11 mouse cellular contexts compared by ENCODE assay signal in the genomic region with DNA sequence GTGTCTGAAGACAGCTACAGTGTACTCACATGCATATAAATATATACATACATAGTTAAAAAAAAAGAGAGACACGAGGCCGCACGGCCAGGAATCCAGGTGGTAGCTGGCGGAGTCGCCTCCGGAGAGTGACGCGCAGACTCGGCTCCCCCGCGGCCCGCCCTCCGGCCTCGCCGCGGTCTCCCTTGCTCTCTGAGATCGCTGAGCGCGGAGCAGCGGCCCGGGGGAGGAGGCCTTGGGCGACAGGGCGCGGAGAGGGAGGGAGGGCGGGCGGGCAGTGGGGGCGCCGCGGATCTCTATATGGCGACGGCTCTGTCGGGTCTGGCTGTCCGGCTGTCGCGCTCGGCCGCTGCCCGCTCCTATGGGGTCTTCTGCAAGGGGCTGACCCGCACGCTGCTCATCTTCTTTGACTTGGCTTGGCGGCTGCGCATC. TPM values are rescaled to one million over a fixed set of nuclear protein-coding genes. Genes with fewer than 3 reads are reported as not detected.
DNase-seq lines count a peak whose midpoint lies in the region; ATAC-seq and TF ChIP-seq lines count a peak whose summit lies in the region.
"Not testable (repeated sequence)": the region's sequence is repeated elsewhere in the genome, so short reads cannot be mapped to it uniquely, and the experiment has no call there.
"Had no signal": no experiment of that assay in that cellular context is flagged by ENCODE, and none has a peak within 500 bp of the region (broad histone marks: within the 10 kb centered on the region; RNA-seq: fewer than 3 reads in every experiment).

No protein-coding gene starts in this region.

- H3K4me1 ChIP-seq in ES-Bruce4 (ENCODE audit: control insufficient read depth, insufficient read depth, low read length); forebrain, embryonic 12.5 days; kidney, postnatal 0 days (replicated peaks; ENCODE audit: insufficient read depth, low read length); liver, embryonic 15.5 days (replicated peaks); midbrain, embryonic 15.5 days: not testable (repeated sequence)

- TF ChIP-seq EP300 in ES-Bruce4 (IDR thresholded peaks at IDR 0.05; ENCODE audit: insufficient read depth, low read depth, low read length), result not testable (repeated sequence)

- TF ChIP-seq CTCF in ES-Bruce4 (IDR thresholded peaks at IDR 0.05; ENCODE audit: low read depth, low read length); kidney, postnatal 0 days (IDR thresholded peaks at IDR 0.05; ENCODE audit: low read depth): not testable (repeated sequence)

- peak; percentile 41; the same call in 1 of the 2 replicates for ATAC-seq in forebrain, embryonic 12.5 days (ENCODE audit: low FRiP score)
- 0 out of 2 replicates have a peak, but pooled peaks have one; percentile 25 for ATAC-seq in kidney, postnatal 0 days (replicated peaks; ENCODE audit: low FRiP score, low read depth)
- peak; percentile 74 for ATAC-seq in liver, embryonic 15.5 days (ENCODE audit: insufficient read depth)
- peak; percentile 65 for ATAC-seq in midbrain, embryonic 15.5 days (replicated peaks)

- not testable (repeated sequence) for H3K36me3 ChIP-seq in ES-Bruce4 (ENCODE audit: control insufficient read depth, insufficient read depth, low read length, poor library complexity, severe bottlenecking); forebrain, embryonic 12.5 days (replicated peaks); kidney, postnatal 0 days (ENCODE audit: insufficient read depth, low read length); liver, embryonic 15.5 days (replicated peaks); midbrain, embryonic 15.5 days (replicated peaks)

- H3K4me3 ChIP-seq in ES-Bruce4 (ENCODE audit: low read depth, low read length), result peak overlapping the region; percentile 27
- H3K4me3 ChIP-seq in forebrain, embryonic 12.5 days (replicated peaks), result peak overlapping the region; percentile 39
- H3K4me3 ChIP-seq in kidney, postnatal 0 days (replicated peaks; ENCODE audit: low read depth, low read length), result peak overlapping the region; percentile 20
- peak overlapping the region; percentile 31 for H3K4me3 ChIP-seq in liver, embryonic 15.5 days (replicated peaks)
- H3K4me3 ChIP-seq in midbrain, embryonic 15.5 days, result peak overlapping the region; percentile 41

- not testable (repeated sequence) for H3K27me3 ChIP-seq in ES-Bruce4 (ENCODE audit: control insufficient read depth, insufficient read depth, low read length, poor library complexity, severe bottlenecking); forebrain, embryonic 12.5 days; kidney, postnatal 0 days (ENCODE audit: insufficient read depth, low read length); liver, embryonic 15.5 days; midbrain, embryonic 15.5 days (replicated peaks)

- not testable (repeated sequence) for H3K27ac ChIP-seq in ES-Bruce4 (ENCODE audit: insufficient read depth, low read length); forebrain, embryonic 12.5 days; kidney, postnatal 0 days; liver, embryonic 15.5 days (replicated peaks); midbrain, embryonic 15.5 days

- H3K4me2 ChIP-seq in forebrain, embryonic 12.5 days, result peak overlapping the region; percentile 56
- H3K4me2 ChIP-seq in kidney, postnatal 0 days (ENCODE audit: low read length), result peak overlapping the region; percentile 51
- peak overlapping the region; percentile 62 for H3K4me2 ChIP-seq in liver, embryonic 15.5 days
- peak overlapping the region; percentile 58 for H3K4me2 ChIP-seq in midbrain, embryonic 15.5 days

- peak; percentile 12 to 27 for DNase-seq in cerebellum, postnatal 10 days
- DNase-seq in heart, postnatal 4 days, result peak; percentile 17
- DNase-seq in kidney, postnatal 0 days (ENCODE audit: low spot score), result peak; percentile 14
- DNase-seq in spleen, postnatal 36 days (ENCODE audit: low spot score in 2 of 2), result peak; percentile 5 to 8

- not testable (repeated sequence) for H3K9me3 ChIP-seq in ES-Bruce4 (replicated peaks; ENCODE audit: control insufficient read depth, insufficient read depth, low read length, poor library complexity, severe bottlenecking); forebrain, embryonic 12.5 days; kidney, postnatal 0 days (replicated peaks; ENCODE audit: low read length); liver, embryonic 15.5 days (replicated peaks); midbrain, embryonic 15.5 days

- H3K9ac ChIP-seq in ES-Bruce4 (ENCODE audit: low read depth, poor library complexity, severe bottlenecking); kidney, postnatal 0 days (ENCODE audit: low read depth, low read length); liver, embryonic 15.5 days: not testable (repeated sequence)
- peak overlapping the region; percentile 38; the same call in 1 of the 2 replicates for H3K9ac ChIP-seq in forebrain, embryonic 12.5 days
- peak overlapping the region; percentile 38; the same call in 1 of the 2 replicates for H3K9ac ChIP-seq in midbrain, embryonic 15.5 days

- not testable (repeated sequence) for TF ChIP-seq POLR2A in ES-Bruce4 (IDR thresholded peaks at IDR 0.05; ENCODE audit: insufficient read depth, low read length)

- 13% methylated on average over 24 of the region's 42 CpGs for WGBS in forebrain, embryonic 12.5 days
- WGBS in kidney, postnatal 0 days, result 32% methylated on average over 29 of the region's 42 CpGs
- 18% methylated on average over 25 of the region's 42 CpGs for WGBS in liver, embryonic 15.5 days (ENCODE audit: insufficient replicate concordance)
- 25% methylated on average over 27 of the region's 42 CpGs for WGBS in midbrain, embryonic 15.5 days

RNA-seq across cellular contexts. Expression of a gene that starts 12.3 kb away (rescaled TPM):
- polyA plus RNA-seq in ES-Bruce4 (2011; ENCODE audit: insufficient read depth, insufficient read length, low read depth, missing spikeins), result 78.8 and 85.1 TPM in 2 replicates
- polyA plus RNA-seq in forebrain, embryonic 12.5 days (2016; fragmentation: Nextera tagmentation; extraction: Ambion mirVana), result 19.3 and 20.7 TPM in 2 replicates
- total RNA-seq in heart, postnatal 4 days (2021), result 10 to 100 TPM; 20.0 to 28.5 TPM
- 45.8 and 50.4 TPM in 2 replicates for polyA plus RNA-seq in kidney, postnatal 0 days (2015; fragmentation: Nextera tagmentation; extraction: Ambion mirVana)
- polyA plus RNA-seq in liver, embryonic 15.5 days (2015; fragmentation: Nextera tagmentation; extraction: Ambion mirVana), result 135 and 147 TPM in 2 replicates
- 20.6 and 22.5 TPM in 2 replicates for polyA plus RNA-seq in midbrain, embryonic 15.5 days (2015; fragmentation: Nextera tagmentation; extraction: Ambion mirVana)

RNA-seq across cellular contexts. Expression of a gene that starts 20.4 kb away (rescaled TPM):
- polyA plus RNA-seq in ES-Bruce4 (2011; ENCODE audit: insufficient read depth, insufficient read length, low read depth, missing spikeins), result not detected in 2 replicates
- not detected in 2 replicates for polyA plus RNA-seq in forebrain, embryonic 12.5 days (2016; fragmentation: Nextera tagmentation; extraction: Ambion mirVana)
- total RNA-seq in heart, postnatal 4 days (2021), result not detected
- 0.21 TPM in 1 of 2 replicates, not detected in the other for polyA plus RNA-seq in kidney, postnatal 0 days (2015; fragmentation: Nextera tagmentation; extraction: Ambion mirVana)
- polyA plus RNA-seq in liver, embryonic 15.5 days (2015; fragmentation: Nextera tagmentation; extraction: Ambion mirVana), result not detected in 2 replicates
- 0.32 TPM in 1 of 2 replicates, not detected in the other for polyA plus RNA-seq in midbrain, embryonic 15.5 days (2015; fragmentation: Nextera tagmentation; extraction: Ambion mirVana)
- polyA plus RNA-seq: cortical plate, adult 2 months; gonadal fat pad, adult 2 months; macrophage had no signal

RNA-seq across cellular contexts. Expression of a gene that starts 47.5 kb away (rescaled TPM):
- 254 and 264 TPM in 2 replicates for polyA plus RNA-seq in ES-Bruce4 (2011; ENCODE audit: insufficient read depth, insufficient read length, low read depth, missing spikeins)
- 131 and 135 TPM in 2 replicates for polyA plus RNA-seq in forebrain, embryonic 12.5 days (2016; fragmentation: Nextera tagmentation; extraction: Ambion mirVana)
- total RNA-seq in heart, postnatal 4 days (2021), result 10 to 100 TPM; 31.9 to 33.6 TPM
- polyA plus RNA-seq in kidney, postnatal 0 days (2015; fragmentation: Nextera tagmentation; extraction: Ambion mirVana), result 64.3 and 82.5 TPM in 2 replicates
- 66.7 and 73.9 TPM in 2 replicates for polyA plus RNA-seq in liver, embryonic 15.5 days (2015; fragmentation: Nextera tagmentation; extraction: Ambion mirVana)
- polyA plus RNA-seq in midbrain, embryonic 15.5 days (2015; fragmentation: Nextera tagmentation; extraction: Ambion mirVana), result 58.5 and 59.8 TPM in 2 replicates

RNA-seq across cellular contexts. Expression of a gene that starts 57.9 kb away (rescaled TPM):
- 0.46 and 0.82 TPM in 2 replicates for polyA plus RNA-seq in ES-Bruce4 (2011; ENCODE audit: insufficient read depth, insufficient read length, low read depth, missing spikeins)
- 0.85 and 1.0 TPM in 2 replicates for polyA plus RNA-seq in forebrain, embryonic 12.5 days (2016; fragmentation: Nextera tagmentation; extraction: Ambion mirVana)
- 1 to 10 TPM; 2.0 to 2.5 TPM for total RNA-seq in heart, postnatal 4 days (2021)
- polyA plus RNA-seq in kidney, postnatal 0 days (2015; fragmentation: Nextera tagmentation; extraction: Ambion mirVana), result 1.1 and 1.4 TPM in 2 replicates
- polyA plus RNA-seq in liver, embryonic 15.5 days (2015; fragmentation: Nextera tagmentation; extraction: Ambion mirVana), result 1.2 and 1.6 TPM in 2 replicates
- 2.6 and 3.0 TPM in 2 replicates for polyA plus RNA-seq in midbrain, embryonic 15.5 days (2015; fragmentation: Nextera tagmentation; extraction: Ambion mirVana)
